Mouse (Mus musculus) heart, adult 11 months (tissue): ENCODE measurements around the gene Ppp2ca.
A peak's percentile ranks its signal among the peaks of the same experiment; 100 is the strongest.
"Not testable (repeated sequence)": the region's sequence is repeated elsewhere in the genome, so short reads cannot be mapped to it uniquely, and the experiment has no call there.

Source experiments
- DNase-seq: peaks from one replicate; pipeline ENCODE4 v3.0.0; 2022

Gene Ppp2ca

DNA sequence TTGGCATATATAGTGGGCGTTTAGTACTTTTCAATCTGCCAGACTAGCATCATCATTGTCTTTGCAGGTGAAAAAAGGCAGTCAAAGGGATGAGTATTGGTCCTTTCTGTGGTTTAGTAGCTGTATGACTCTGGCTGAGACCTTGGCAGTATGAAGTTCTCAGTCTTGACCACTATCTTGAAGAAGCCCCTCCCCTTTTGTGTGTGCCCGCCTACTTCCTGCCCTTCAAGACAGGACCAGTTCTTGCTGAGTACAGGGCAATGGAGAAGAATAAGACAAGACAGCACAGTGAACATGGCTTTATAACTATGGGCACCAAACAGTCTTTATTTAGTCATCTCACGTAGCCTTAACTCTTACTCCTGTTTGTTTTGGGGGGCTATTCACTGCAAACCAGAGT, 1.5 kb upstream of the Ppp2ca start:
- peak; percentile 88 for DNase-seq

DNA sequence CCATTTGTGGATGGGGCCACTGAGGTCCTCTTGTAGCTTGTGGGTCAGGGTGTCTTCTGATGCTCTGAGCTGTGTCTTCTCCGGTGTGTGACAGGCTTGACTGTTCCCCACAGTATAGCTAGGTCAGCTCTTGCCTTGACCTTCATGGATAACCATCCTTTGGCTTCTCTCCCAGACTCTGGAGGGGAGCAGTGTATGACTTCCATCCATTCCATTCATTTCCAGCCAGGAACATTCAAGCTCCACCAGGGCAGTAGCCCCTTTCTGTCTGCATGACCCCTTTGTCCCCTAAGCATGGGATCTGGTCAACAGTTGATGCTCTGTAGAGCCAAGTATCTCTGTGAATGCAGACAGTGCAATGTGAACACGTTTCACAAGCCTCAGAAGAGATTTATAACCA, 885 bp upstream of the Ppp2ca start:
- DNase-seq: peak; percentile 94

DNA sequence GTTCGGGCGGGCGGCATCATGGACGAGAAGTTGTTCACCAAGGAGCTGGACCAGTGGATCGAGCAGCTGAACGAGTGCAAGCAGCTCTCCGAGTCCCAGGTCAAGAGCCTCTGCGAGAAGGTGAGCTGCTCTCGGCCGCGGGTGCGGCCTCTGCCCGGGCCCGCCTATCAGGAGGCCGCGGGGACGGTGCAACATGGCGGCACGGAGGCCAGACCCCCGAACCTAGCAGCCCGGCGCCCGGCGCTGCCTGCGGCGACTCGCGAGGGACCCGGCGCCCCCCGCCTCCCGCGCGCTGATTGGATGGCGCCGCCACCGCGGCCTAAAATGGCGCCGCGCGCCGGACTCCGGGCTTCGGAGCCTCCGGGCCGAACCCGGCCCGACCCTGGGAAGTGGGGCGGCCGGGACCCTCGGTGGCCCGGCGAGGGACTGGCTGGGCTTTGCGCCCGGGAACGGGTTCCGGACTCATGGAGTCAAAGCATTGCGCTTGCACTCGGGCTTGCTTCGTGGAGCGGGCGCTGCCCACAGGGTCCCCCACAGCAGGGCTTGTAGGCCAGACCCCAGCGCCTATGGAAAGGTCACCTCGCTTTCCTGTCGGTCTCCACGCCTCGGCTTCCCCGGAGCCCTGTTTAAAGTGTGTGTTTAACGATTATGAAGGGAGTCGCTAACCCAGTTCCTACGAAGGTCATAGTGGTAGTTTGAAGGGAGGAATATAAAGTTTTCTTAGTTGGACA, 715 bp downstream of the Ppp2ca start:
- peak; percentile 98 for DNase-seq

DNA sequence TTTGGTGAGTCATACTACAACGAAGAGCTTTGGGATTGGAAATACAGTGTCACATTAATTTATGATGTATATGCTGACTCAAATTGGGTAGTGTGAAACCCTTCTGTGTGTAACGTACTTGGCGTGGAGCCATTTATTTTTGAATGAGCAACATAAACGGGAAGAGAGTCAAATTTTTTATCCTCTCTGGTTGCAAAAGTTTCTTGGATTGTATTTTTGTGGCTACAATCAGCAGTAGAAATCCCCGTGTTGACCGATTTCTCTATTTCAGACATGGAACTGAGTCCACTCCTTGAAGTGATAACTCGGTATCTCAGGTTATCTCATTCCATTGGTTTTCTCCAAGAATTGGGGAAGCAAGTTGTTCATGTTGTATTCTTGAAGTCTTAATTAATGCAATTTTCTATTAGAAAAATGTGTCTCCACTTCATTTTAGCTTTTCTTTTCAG, 1.3 kb downstream of the Ppp2ca start:
- peak; percentile 18 for DNase-seq

DNA sequence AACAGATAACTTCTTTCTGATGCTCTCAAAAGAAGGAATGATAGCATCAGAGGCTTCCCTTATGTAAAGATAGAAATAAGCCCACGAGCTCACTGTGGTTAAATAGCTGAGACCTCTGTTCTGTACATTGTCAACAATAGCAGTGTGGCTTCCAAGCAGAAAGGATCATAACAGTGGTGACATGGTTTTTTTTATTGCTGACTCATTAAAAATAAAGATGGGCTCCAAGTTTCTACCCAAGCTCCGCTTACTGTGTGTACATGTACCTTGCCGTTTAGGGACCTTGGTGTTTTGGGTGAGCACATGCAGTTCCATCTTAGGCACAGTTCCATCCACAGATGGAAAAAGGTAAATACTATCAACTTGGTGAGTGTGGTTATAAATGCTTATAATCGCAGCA, 4.5 kb downstream of the Ppp2ca start:
- peak; percentile 28 for DNase-seq

DNA sequence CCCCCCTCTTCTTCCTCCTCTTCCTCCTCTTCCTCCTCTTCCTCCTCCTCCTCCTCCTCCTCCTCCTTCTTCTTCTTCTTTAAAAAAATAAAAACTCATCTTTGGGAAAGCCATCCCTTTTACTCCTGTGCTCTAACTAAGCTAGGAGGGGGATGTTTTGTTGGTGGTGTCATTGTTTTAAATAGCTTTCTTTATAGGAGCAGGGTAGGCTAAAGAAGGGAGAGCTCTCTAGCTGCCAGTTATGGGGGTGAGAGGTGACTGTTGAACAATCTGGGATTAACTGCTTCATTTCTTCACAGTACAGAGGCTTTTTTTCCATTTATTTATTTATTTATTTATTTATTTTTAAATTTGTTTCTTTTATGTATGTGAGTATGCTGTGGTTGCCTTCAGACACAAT, 7.0 kb downstream of the Ppp2ca start:
- peak; percentile 58 for DNase-seq

DNA sequence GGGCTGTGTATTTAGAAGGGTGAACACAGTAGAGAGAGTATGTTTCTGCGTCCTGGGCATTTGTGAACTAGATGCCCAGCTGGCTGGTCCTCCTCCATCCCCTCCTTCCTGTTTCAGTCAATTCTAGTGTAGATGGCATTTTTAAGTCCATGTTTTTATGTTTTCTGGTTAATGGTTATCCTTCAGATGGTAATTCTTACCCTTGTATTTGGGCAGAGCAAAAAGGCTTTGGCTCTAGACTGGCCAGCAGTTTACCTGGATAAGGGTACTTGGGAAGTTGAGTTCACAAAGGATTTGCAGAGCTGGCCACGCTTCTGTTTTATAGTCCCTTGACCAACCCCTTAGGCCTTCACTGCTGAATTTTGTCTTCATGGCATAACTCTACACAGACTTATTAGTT, 7.6 kb downstream of the Ppp2ca start:
- DNase-seq: peak; percentile 61

DNA sequence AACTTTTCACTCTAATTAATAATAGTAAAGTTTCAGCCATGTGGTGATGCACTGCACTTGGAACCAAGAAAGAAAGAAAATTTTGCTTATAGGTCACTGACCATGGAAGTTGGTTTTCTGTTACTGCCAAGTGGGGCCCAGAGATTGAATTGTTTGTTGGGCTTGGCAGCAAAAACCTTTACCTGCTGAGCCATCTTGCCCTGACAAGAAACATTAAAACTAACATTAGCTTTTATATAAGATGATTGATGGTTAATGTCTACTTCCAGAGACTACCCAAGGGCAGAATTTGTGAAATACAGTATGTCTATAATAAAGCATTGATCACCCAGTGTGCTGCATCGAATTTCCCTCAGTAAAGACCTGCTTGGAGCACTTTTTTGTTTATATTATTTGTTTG, 8.0 kb downstream of the Ppp2ca start:
- DNase-seq: no peak

DNA sequence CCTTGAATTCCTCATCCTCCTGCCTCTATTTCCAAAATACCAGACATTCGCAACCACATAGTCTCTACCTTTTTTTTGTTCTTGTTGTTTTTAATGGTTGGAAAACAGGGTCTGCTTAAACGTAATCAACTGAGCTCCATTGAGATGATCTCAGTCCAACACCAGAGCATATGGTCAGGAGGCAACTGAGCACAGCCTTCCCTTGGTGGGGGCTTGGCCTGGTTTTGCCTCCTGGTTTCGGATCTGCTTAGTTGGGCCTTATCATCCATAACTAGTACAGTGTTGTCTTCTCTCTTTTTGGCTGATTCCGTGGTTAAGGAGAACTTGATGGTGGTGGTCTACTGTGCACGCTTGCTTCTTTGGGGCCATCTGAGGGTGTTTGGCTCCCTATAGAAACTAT, 10.3 kb downstream of the Ppp2ca start:
- DNase-seq: peak; percentile 43

DNA sequence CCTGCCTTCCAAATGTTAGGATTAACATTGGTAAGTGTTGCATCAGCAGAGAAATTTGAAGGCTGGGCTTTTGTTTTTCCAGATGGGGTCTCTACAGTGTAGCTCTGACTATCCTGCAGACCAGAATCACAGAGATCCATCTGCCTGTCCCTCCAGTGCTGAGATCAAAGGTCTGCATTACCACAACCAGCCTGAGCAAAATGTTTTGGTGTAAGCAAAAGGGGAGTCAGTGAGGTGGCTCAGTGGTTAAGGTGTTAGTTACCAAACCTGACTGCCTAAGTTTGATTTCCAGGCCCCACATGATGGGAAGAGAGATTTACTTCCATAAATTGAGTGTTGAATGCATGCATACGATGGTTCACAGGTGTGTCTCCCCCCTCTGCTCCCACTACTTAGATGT, 10.9 kb downstream of the Ppp2ca start:
- DNase-seq: peak; percentile 49

DNA sequence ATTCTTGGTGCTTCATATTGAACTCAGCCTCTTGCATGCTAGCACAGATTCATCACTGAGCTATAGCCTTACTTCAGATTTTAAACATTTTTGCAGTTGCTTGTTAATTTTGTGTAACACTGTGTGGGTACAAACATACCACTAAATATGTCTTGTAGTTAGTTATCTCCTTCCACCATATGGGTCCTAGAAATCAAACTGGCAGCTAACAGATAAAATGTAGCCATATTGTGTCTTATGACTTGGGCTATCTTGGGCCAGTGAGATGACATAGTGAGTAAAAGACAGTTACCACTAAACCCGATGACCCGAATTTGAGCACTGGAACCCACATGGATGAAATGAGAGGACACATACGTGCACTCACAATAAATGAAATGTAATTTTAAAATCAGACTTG, 17.0 kb downstream of the Ppp2ca start:
- no peak for DNase-seq

DNA sequence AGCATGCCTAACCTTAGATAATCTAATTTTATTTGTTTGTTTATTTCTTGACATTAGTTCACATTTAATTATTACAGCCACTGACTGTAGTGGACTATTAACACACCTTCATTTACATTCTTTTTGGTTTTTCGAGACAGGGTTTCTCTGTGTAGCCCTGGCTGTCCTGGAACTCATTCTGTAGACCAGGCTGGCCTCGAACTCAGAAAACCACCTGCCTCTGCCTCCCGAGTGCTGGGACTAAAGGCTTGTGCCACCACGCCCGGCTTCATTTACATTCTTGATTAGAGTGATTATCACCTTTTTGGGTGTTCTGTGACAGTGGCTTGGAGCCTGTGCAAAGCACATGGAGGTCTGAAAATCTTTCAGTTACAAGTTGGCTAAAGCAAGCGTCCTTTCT, 17.6 kb downstream of the Ppp2ca start:
- DNase-seq: peak; percentile 59

DNA sequence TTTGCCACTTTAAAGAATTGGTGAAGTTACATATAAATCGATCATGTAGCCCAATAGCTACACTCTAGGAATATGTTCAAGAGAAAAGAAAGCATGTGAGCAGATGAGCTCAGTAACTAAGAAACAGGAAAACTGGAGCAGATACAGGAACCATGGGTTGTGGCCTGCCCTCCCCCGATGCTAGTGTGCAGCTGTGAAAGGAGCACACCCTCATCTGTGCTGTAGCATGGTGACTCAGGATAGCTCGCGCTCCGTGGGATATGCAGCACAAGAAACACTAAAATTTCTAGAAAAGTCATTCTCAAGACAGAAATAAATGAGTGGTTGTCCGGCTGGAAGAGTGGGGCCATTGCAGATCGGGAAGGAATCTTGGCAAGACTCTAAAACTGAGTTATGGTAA, 18.7 kb downstream of the Ppp2ca start:
- peak; percentile 62 for DNase-seq

DNA sequence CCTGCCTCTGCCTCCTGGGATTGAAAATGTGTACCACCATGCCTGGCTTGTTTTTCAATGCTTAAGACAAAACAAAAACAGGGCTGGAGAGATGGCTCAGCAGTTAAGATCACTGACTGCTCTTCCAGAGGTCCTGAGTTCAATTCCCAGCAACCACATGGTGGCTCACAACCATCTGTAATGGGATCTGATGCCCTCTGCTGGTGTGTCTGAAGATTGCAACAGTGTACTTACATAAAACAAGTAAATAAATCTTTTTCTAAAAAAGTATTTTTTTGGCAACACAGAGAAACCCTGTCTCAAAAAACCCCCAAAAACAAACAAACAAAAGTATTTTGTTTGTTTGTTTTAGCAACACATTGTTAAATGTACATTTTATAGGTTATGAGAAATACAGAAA, 21.9 kb downstream of the Ppp2ca start:
- DNase-seq: not testable (repeated sequence)

DNA sequence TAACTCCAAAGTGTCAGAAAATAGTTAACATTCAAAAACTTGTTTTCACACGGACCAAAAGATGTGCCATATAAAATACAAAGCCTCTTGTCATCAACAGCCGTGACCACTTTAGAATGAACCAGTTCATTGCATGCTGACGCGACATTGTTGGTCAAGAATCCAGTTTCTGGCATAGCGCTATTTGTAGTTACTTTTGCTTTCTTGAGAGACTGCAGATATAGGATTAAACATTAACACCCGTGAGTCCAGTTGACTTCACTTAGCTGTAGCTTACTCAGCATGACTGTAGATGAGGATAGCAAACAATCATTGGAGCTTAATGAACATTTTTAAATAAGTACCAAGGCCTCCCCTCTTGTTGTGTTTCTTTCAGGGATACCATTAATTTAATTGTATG, 23.6 kb downstream of the Ppp2ca start:
- peak; percentile 7 for DNase-seq

DNA sequence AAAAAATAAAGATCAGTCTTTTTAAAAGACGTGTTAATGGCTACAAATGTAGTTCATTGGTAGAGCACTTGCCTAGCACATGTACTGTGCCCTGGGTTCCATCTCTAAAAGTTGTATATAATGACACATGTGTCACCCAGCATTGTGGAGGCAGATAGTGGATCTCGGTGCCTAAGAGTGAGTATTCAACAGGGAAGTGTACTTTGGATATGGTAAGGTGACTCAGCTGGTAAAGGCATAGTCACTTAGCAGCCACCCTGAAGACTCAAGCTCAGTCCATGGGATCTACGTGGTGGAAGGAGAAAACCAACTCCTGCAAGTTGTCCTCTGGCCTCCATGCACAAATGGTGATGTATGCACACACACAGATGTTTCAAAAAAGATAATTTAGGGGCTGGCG, 26.0 kb downstream of the Ppp2ca start:
- peak; percentile 80 for DNase-seq

DNA sequence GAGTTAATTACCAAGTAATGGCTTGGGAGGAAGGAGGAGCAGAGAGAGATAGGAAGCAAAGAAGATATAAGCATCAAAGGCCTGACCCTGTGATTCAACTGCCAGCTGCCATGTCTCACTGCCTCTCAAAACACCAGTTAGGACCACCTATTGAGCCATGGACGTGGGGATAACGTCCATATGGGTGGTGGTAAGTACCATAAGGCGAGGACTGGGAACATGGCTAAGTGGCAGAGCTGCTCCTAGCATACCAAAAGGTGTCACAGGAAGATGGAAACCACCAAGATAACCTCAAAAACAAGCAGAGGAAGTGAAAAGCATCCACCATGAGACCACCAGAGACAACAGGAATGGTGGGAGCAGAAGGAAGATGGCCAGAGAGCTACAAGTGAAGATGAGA, 28.7 kb downstream of the Ppp2ca start:
- peak; percentile 73 for DNase-seq

DNA sequence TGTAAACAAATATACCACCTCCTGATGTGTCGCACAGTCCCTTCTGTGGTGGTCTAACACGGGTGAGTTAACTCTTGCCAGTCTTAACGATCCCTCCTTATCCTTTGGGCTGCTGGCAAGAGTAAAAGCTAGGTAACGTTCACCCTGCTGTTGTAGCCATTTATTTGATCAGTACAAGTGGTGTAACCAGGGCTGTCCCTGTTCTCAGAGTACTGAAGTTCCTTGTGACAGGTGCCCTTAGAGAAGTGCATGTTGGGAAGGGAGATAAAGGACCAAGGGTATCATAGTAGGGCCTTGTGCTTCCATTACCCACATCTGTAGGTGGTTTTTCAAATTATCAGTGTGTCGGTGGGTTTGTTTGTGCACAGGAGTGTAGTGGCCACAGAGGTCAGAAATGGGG, 29.3 kb downstream of the Ppp2ca start:
- peak; percentile 68 for DNase-seq

DNA sequence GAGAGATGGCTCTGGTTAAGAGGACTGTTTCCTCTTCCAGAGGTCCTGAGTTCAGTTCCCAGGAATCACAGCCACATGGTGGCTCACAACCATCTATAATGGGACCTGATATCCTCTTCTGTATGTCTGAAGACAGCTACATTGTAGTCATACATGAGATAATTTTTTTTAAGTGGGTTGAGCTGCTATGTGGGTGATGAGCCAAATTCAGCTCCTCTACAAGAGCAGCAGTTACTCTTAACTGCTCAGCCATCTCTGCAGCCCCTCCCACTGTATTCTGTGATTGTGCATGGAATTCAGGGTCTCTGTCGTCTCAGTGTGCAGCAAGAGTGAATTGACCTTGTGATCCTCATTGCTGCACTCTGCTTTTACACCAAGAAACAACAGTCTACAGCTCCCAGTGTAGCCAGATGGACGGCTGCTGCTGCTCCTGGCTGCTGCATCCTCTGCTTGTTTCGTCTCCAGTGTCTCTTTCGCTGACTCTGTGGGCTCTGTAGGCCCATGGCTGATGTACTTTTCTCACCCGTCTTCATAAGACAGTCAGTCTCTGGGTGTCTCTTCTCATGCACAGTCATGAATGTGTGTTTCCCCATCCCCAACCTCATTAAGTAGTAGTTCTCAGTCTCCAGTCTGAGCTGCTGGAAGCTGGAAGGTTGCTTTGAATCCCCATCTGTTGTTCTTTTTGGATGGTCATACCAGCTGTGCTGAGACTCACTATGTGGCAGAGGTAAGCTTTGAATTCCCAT, 30.0 kb downstream of the Ppp2ca start:
- peak; percentile 79 for DNase-seq

DNA sequence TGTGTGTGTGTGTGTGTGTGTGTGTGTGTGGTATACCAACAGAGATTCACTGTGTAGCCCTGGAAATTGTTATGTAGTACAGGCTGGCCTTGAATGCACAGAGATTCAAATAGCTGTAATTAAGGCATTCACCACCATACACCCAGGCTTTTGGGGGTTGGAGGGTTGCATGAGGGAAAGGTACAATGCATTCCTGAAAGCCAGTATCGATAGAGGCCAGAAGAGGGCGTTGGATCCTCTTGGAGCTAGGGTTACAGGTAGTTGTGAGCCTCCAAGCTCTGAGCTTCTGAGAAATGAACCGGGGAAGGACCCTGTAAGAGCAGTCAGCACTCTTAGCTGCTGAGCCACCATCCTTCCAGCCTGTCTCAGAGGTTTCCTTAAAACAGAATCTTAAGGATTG, 30.7 kb downstream of the Ppp2ca start:
- peak; percentile 68 for DNase-seq

DNA sequence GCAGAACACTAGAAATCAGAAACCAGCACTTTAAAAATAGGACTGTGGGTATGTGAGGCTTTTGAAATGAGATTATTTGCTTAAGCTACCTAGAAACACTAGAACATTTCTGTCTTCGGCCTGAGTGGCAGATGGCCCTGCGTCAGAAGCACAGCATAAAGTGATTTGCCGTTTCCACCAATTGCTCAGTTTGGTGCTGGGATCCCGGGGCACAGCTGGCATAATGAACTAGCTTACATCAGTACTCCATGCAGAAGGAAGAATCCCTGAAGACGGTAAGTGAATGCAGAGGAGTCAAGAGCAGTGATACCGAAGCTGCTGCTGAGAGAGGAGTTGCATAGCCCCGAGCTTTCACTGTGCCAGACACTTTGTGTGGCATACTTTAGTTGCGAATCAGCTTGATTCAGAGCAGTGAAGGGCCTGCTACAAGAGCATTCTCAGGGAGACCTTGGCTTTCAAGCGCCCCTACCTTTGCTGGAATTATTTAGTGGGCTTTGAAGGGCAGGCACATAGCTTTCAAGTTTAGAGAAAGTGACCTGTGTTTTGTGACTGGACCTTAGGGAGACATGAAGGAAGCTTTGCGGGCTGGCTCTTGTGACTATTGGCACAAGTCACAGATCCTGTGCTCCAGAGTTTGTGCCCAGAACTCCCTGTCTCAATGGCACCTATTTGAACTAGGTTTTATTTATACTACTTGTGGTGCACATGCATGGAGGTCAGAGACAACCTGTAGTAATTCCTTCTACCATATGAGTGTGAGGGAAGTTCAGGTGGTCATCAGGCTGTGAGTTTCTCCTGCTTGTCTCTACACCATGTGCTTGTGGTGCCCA, 31.4 kb downstream of the Ppp2ca start:
- DNase-seq: peak; percentile 93

DNA sequence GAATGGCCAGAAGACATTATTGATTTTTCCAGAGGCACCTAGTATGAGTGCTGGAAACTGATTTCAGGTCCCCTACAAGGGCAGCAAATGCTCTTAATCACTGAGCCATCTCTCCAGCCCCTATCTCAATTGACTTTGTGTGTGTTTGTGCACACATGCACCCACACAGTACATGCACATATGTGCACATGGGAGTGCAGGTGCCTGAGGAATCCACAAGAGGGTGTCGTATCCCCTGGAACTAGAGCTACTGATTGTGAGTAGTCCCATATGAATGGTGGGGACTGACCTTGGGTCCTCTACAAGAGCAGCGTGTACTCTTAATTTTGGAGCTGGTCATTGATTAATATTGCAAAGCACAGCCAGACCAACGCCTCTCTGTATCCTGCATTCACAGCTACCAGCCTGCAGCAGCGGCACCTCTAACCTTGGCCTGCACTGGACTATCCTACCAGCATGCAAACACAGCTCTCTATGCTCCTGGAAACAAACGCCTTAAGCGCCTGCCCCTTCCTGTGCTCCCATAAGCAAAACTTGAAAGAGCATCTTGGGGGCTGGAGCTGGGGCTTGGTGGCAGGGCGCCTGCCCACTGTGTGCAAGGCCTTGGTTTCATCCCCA, 32.1 kb downstream of the Ppp2ca start:
- peak; percentile 85 for DNase-seq

DNA sequence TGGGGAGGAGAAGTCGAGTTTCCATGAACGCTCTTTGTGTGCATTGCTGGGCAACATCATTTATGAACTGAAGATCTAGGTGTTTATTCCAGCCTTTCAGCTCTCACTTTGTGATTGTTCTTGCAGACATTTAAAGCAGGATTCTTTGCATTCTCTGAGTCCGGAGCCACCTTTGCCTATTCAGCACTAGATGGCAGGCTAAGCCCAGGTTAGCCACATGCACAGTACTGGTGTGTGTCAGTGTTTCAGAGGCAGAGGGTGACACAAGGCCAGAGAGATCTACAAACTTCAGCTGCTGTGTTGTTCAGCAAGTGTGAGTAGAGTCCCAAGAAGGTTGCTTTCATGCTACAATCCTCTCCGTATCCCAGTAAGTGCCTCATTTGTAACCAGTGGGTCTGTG, 45.2 kb downstream of the Ppp2ca start:
- peak; percentile 92 for DNase-seq
